Mouse (Mus musculus) CH12.LX (cell line): Measurements from ENCODE around the gene Zfp651. TPM values are rescaled to one million over a fixed set of nuclear protein-coding genes. Genes with fewer than 3 reads are reported as not detected.

Experiments
- DNase-seq: peaks from one replicate; pipeline ENCODE4 v3.0.0-alpha.2; 2013; ENCODE audit errors: extremely low read depth
- H3K27ac ChIP-seq: 2 replicates; pipeline ENCODE4 v1.5.1; 2012; ENCODE audit warnings: low read depth, mild to moderate bottlenecking, control low read depth, moderate library complexity; ENCODE audit not compliant: insufficient read depth
- H3K27me3 ChIP-seq: replicated peaks from 2 replicates; pipeline ENCODE3; 2012; ENCODE audit warnings: inconsistent platforms
- H3K36me3 ChIP-seq, 2 experiments: replicated peaks in 1 of 2; 2 replicates each; pipeline versions ENCODE3 to v1.6.1; 2012; ENCODE audit warnings: inconsistent platforms in 1 of 2, low read length in 1 of 2, mild to moderate bottlenecking in 1 of 2, mixed read lengths in 1 of 2, moderate library complexity in 1 of 2; ENCODE audit not compliant: control insufficient read depth in 1 of 2, insufficient read depth in 1 of 2
- H3K4me1 ChIP-seq, 2 experiments: 2 replicates each; pipeline ENCODE4 v1.6.1; 2012; ENCODE audit warnings: inconsistent platforms in 1 of 2, moderate library complexity in 1 of 2; ENCODE audit not compliant: insufficient read depth in 2 of 2, control insufficient read depth in 1 of 2
- H3K4me2 ChIP-seq: 2 replicates; pipeline ENCODE4 v1.6.1; 2012; ENCODE audit warnings: low read depth, mild to moderate bottlenecking, control low read depth; ENCODE audit not compliant: poor library complexity, insufficient read depth, severe bottlenecking
- H3K4me3 ChIP-seq, 3 experiments: fragments of 150-350 bp in 1 of 3; sonication (generic) in 1 of 3; replicated peaks in 1 of 3; 2 replicates each; pipeline versions ENCODE3 to v1.5.1; 2011 to 2012; ENCODE audit warnings: low read depth in 2 of 3, low read length in 2 of 3, mild to moderate bottlenecking in 2 of 3, moderate library complexity in 2 of 3, control low read depth in 1 of 3, improper control_type of control experiment in 1 of 3, inconsistent platforms in 1 of 3, mixed read lengths in 1 of 3; ENCODE audit not compliant: poor library complexity in 1 of 3
- H3K79me2 ChIP-seq: replicated peaks from 2 replicates; pipeline ENCODE4 v1.6.1; 2012; ENCODE audit warnings: mild to moderate bottlenecking, moderate library complexity; ENCODE audit not compliant: control insufficient read depth, poor library complexity, insufficient read depth, severe bottlenecking; ENCODE audit errors: extremely low read depth
- H3K9ac ChIP-seq: 2 replicates; pipeline ENCODE4 v1.6.1; 2012; ENCODE audit warnings: low read depth, mild to moderate bottlenecking, control low read depth, moderate library complexity; ENCODE audit not compliant: insufficient read depth
- H3K9me3 ChIP-seq: replicated peaks from 2 replicates; pipeline ENCODE3; 2012; ENCODE audit warnings: low read length, inconsistent platforms, mixed read lengths
- E2F4 ChIP-seq: IDR thresholded peaks from 2 replicates; pipeline ENCODE4 v1.6.1; 2011; ENCODE audit warnings: low read depth, low read length, improper control_type of control experiment; ENCODE audit not compliant: insufficient replicate concordance
- ELF1 ChIP-seq: IDR thresholded peaks from 2 replicates; pipeline ENCODE4 v1.6.1; 2014; ENCODE audit warnings: low read depth, mild to moderate bottlenecking, inconsistent platforms, low read length, improper control_type of control experiment
- EP300 ChIP-seq: IDR thresholded peaks from 2 replicates; pipeline ENCODE4 v1.6.1; 2011; ENCODE audit warnings: low read length, improper control_type of control experiment
- GABPA ChIP-seq: IDR thresholded peaks from 2 replicates; pipeline ENCODE4 v1.6.1; 2012; ENCODE audit warnings: low read depth, low read length, improper control_type of control experiment, inconsistent platforms; ENCODE audit not compliant: insufficient replicate concordance
- HCFC1 ChIP-seq: IDR thresholded peaks from 2 replicates; pipeline ENCODE4 v1.6.1; 2012; ENCODE audit warnings: low read depth, mild to moderate bottlenecking, inconsistent platforms, low read length, improper control_type of control experiment
- JUN ChIP-seq: IDR thresholded peaks from 2 replicates; pipeline ENCODE4 v1.6.1; 2011; ENCODE audit warnings: low read depth, mild to moderate bottlenecking, low read length, improper control_type of control experiment, moderate library complexity; ENCODE audit not compliant: insufficient read depth
- KAT2A ChIP-seq: IDR thresholded peaks from 2 replicates; pipeline ENCODE4 v1.6.1; 2012; ENCODE audit warnings: low read length, improper control_type of control experiment, inconsistent platforms; ENCODE audit not compliant: insufficient replicate concordance
- MAX ChIP-seq: IDR thresholded peaks from 2 replicates; pipeline ENCODE4 v1.6.1; 2011; ENCODE audit warnings: low read length, improper control_type of control experiment
- MEF2A ChIP-seq: IDR thresholded peaks from 2 replicates; pipeline ENCODE4 v1.6.1; 2014; ENCODE audit warnings: low read depth, mild to moderate bottlenecking, inconsistent platforms, low read length, improper control_type of control experiment, borderline replicate concordance
- MXI1 ChIP-seq: IDR thresholded peaks from 2 replicates; pipeline ENCODE4 v1.6.1; 2011; ENCODE audit warnings: mild to moderate bottlenecking, low read depth, low read length, improper control_type of control experiment
- NELFE ChIP-seq: IDR thresholded peaks from 2 replicates; pipeline ENCODE4 v1.6.1; 2011; ENCODE audit warnings: low read depth, low read length, improper control_type of control experiment
- NRF1 ChIP-seq: IDR thresholded peaks from 2 replicates; pipeline ENCODE4 v1.6.1; 2014; ENCODE audit warnings: low read depth, mild to moderate bottlenecking, inconsistent platforms, low read length, improper control_type of control experiment, moderate library complexity
- PAX5 ChIP-seq: IDR thresholded peaks from 2 replicates; pipeline ENCODE4 v1.6.1; 2012; ENCODE audit warnings: low read length, inconsistent platforms, mixed read lengths
- POLR2A ChIP-seq: IDR thresholded peaks from 2 replicates; pipeline ENCODE4 v1.6.1; 2011; ENCODE audit warnings: low read depth, mild to moderate bottlenecking, improper control_type of control experiment, low read length
- RAD21 ChIP-seq: IDR thresholded peaks from 2 replicates; pipeline ENCODE4 v1.6.1; 2011; ENCODE audit warnings: low read depth, mild to moderate bottlenecking, low read length, improper control_type of control experiment, moderate library complexity
- RCOR1 ChIP-seq: conservative IDR thresholded peaks from 2 replicates; pipeline ENCODE4 v1.6.1; 2012; ENCODE audit warnings: low read depth, mild to moderate bottlenecking, inconsistent platforms, low read length, improper control_type of control experiment
- SIN3A ChIP-seq: IDR thresholded peaks from 2 replicates; pipeline ENCODE4 v1.6.1; 2012; ENCODE audit warnings: low read length, improper control_type of control experiment, inconsistent platforms
- SMC3 ChIP-seq: IDR thresholded peaks from 2 replicates; pipeline ENCODE4 v1.6.1; 2011; ENCODE audit warnings: low read depth, low read length, improper control_type of control experiment
- TBP ChIP-seq: conservative IDR thresholded peaks from 2 replicates; pipeline ENCODE4 v1.6.1; 2011; ENCODE audit warnings: low read depth, low read length, improper control_type of control experiment
- TCF12 ChIP-seq: IDR thresholded peaks from 2 replicates; pipeline ENCODE4 v1.6.1; 2014; ENCODE audit warnings: low read depth, mild to moderate bottlenecking, inconsistent platforms, low read length, improper control_type of control experiment
- UBTF ChIP-seq: IDR thresholded peaks from 2 replicates; pipeline ENCODE4 v1.6.1; 2012; ENCODE audit warnings: low read depth, mild to moderate bottlenecking, inconsistent platforms, low read length, improper control_type of control experiment, moderate library complexity
- USF1 ChIP-seq: IDR thresholded peaks from 2 replicates; pipeline ENCODE4 v1.6.1; 2014; ENCODE audit warnings: low read depth, mild to moderate bottlenecking, inconsistent platforms, low read length, improper control_type of control experiment
- ZC3H11A ChIP-seq: IDR thresholded peaks from 2 replicates; pipeline ENCODE4 v1.6.1; 2012; ENCODE audit warnings: low read depth, mild to moderate bottlenecking, inconsistent platforms, low read length, improper control_type of control experiment
- ZKSCAN1 ChIP-seq: IDR thresholded peaks from 2 replicates; pipeline ENCODE4 v1.6.1; 2012; ENCODE audit warnings: low read depth, inconsistent platforms, low read length, improper control_type of control experiment, borderline replicate concordance
- ZNF384 ChIP-seq: IDR thresholded peaks from 2 replicates; pipeline ENCODE4 v1.6.1; 2012; ENCODE audit warnings: low read depth, low read length, improper control_type of control experiment, inconsistent platforms
- dilution Hi-C: fragments of 300-500 bp; cut with MboI; formaldehyde crosslinking; loops from 2 replicates; pipeline ENCODE4 v1.14.3; 2020; ENCODE audit warnings: low sequenced_read_pairs; ENCODE audit not compliant: extremely low pct_unique_long_range_greater_than_20kb, extremely low pct_ligation_motif_present
- in situ Hi-C: fragments of 300-500 bp; cut with MboI; formaldehyde crosslinking; loops from 3 replicates; pipeline ENCODE4 v1.14.3; 2019; ENCODE audit warnings: low sequenced_read_pairs, low pct_ligation_motif_present, low pct_unique_long_range_greater_than_20kb, mixed read lengths
- polyA plus RNA-seq: library from polyadenylated mRNA; unstranded; fragments of >175 nt; gene quantifications from 2 replicates; pipeline ENCODE4 v1.2.1, GENCODE M21; 2012; ENCODE audit warnings: low read depth; ENCODE audit not compliant: insufficient read length
- total RNA-seq, 2 experiments: library from RNA; depleted of rRNA; stranded (reverse); fragments of 300-350 nt in 1 of 2; fragments of >200 nt in 1 of 2; gene quantifications; 2 replicates each; pipeline ENCODE4 v1.2.3; 2012 to 2014

Gene Zfp651
- total and polyA plus RNA-seq, 3 experiments = 0.07 to 0.20 (median 0.13) TPM

GRCm38 (mm10) chr9:121761787-121762186 is 2.7 kb downstream of the Zfp651 start (continued):
- TF ChIP-seq ELF1 = no peak
- TF ChIP-seq RAD21 = no peak
- no peak for TF ChIP-seq E2F4
- no peak for TF ChIP-seq ZNF384

DNA sequence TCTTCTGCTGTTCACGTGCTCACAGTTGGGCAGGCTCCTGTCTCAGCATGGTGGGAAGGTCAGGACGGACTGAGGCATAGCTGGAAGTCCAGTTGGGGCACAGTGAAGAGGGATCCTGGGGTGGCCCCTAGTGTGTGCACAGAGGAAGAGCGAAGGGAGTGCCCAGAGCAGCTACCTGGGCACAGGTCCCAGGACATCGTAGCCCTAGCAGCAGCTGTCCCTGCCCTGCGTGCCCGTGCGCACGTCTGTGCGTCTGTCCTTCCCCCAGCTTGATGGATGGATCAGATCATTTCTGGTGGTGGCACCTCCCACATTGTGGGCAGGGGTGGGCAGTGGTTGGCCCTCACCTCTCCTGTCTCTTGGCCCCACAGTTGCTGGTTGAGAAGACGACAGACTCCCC is 3.1 kb downstream of the Zfp651 start:
- Histone ChIP-seq H3K79me2 (no peaks in the 10 kb centered on the region), H3K27me3 (no peaks in the 10 kb centered on the region), H3K4me2 (no peak overlapping the region), H3K27ac (no peak overlapping the region), H3K9ac (no peak overlapping the region), H3K4me3 (no peak overlapping the region), H3K9me3 (peaks cover 27% of the 10 kb centered on the region), H3K36me3 (peaks cover 25 to 61% of the 10 kb centered on the region in 2 experiments), H3K4me1 (peaks cover 2 to 10% of the 10 kb centered on the region in 2 experiments; a peak in 2 of 4 replicates)
- dilution Hi-C loops = no loop called here
- in situ Hi-C loops = no loop called here
- TF ChIP-seq ZC3H11A = no peak
- no peak for TF ChIP-seq RCOR1
- TF ChIP-seq MEF2A = no peak
- TF ChIP-seq PAX5 = no peak
- TF ChIP-seq POLR2A = no peak
- TF ChIP-seq TBP = no peak
- TF ChIP-seq MAX = no peak
- no peak for DNase-seq

GRCm38 (mm10) chr9:121762761-121763160 is 3.6 kb downstream of the Zfp651 start:
- Histone ChIP-seq H3K4me2 (no peak overlapping the region), H3K4me1 (peaks cover 2 to 10% of the 10 kb centered on the region in 2 experiments; a peak in 2 of 4 replicates), H3K79me2 (no peaks in the 10 kb centered on the region), H3K9me3 (peaks cover 27% of the 10 kb centered on the region), H3K27me3 (no peaks in the 10 kb centered on the region), H3K36me3 (peaks cover 23 to 60% of the 10 kb centered on the region in 2 experiments), H3K4me3 (no peak overlapping the region), H3K9ac (no peak overlapping the region), H3K27ac (no peak overlapping the region)
- in situ Hi-C loops = no loop called here
- dilution Hi-C loops = no loop called here
- TF ChIP-seq EP300 (no peak), SMC3 (no peak), MXI1 (no peak), HCFC1 (no peak), RAD21 (no peak), ZC3H11A (no peak), NELFE (no peak), ZNF384 (no peak), SIN3A (no peak), TCF12 (no peak), ZKSCAN1 (no peak), POLR2A (no peak), MAX (no peak), UBTF (no peak), JUN (no peak), GABPA (no peak), USF1 (no peak), NRF1 (no peak), KAT2A (no peak)
- no peak for DNase-seq
